Mouse (Mus musculus) kidney, postnatal 25 days (tissue): Measurements from ENCODE around the gene Gap43.
"Not testable (repeated sequence)": the region's sequence is repeated elsewhere in the genome, so short reads cannot be mapped to it uniquely, and the experiment has no call there.

Source experiments
- DNase-seq, 2 experiments: peaks; one replicate each; pipeline ENCODE4 v3.0.0; 2021; ENCODE audit warnings: mixed read lengths in 2 of 2

The Gap43 gene

GRCm38 (mm10) chr16:42340021-42340768 is at the start of gene Gap43:
Gene Gap43 (minus strand): TSS chr16:42340651.
- no peak for DNase-seq

GRCm38 (mm10) chr16:42381328-42381838 is 40.9 kb upstream of the Gap43 start:
- DNase-seq = no peak

- DNase-seq = no peak
Measured at GRCm38 (mm10) chr16:42380641-42381040, 40.2 kb upstream of the Gap43 start.

GRCm38 (mm10) chr16:42370148-42370547 is 29.7 kb upstream of the Gap43 start:
- DNase-seq = no peak

GRCm38 (mm10) chr16:42369346-42369745 is 28.9 kb upstream of the Gap43 start:
- no peak for DNase-seq

- no peak for DNase-seq
Measured at GRCm38 (mm10) chr16:42360061-42360460, 19.6 kb upstream of the Gap43 start.

GRCm38 (mm10) chr16:42358058-42358457 is 17.6 kb upstream of the Gap43 start:
- no peak for DNase-seq

GRCm38 (mm10) chr16:42350076-42350475 is 9.6 kb upstream of the Gap43 start:
- no peak for DNase-seq

GRCm38 (mm10) chr16:42340865-42341264 is 414 bp upstream of the Gap43 start:
- DNase-seq = not testable (repeated sequence)

- no peak for DNase-seq
Measured at GRCm38 (mm10) chr16:42339512-42339911, 939 bp downstream of the Gap43 start.

- no peak for DNase-seq
Measured at GRCm38 (mm10) chr16:42338987-42339386, 1.5 kb downstream of the Gap43 start.

GRCm38 (mm10) chr16:42338342-42338741 is 2.1 kb downstream of the Gap43 start:
- DNase-seq = no peak

GRCm38 (mm10) chr16:42337663-42338062 is 2.8 kb downstream of the Gap43 start:
- no peak for DNase-seq

- DNase-seq = no peak
Measured at GRCm38 (mm10) chr16:42336610-42337009, 3.8 kb downstream of the Gap43 start.

GRCm38 (mm10) chr16:42332321-42332720 is 8.1 kb downstream of the Gap43 start:
- no peak for DNase-seq

- DNase-seq = no peak
Measured at GRCm38 (mm10) chr16:42326191-42326590, 14.3 kb downstream of the Gap43 start.

- no peak for DNase-seq
Measured at GRCm38 (mm10) chr16:42325536-42325935, 14.9 kb downstream of the Gap43 start.

- no peak for DNase-seq
Measured at GRCm38 (mm10) chr16:42319831-42320230, 20.6 kb downstream of the Gap43 start.

- DNase-seq = no peak
Measured at GRCm38 (mm10) chr16:42319365-42319764, 21.1 kb downstream of the Gap43 start.

GRCm38 (mm10) chr16:42312125-42312524 is 28.3 kb downstream of the Gap43 start:
- no peak for DNase-seq

GRCm38 (mm10) chr16:42308761-42309160 is 31.7 kb downstream of the Gap43 start:
- no peak for DNase-seq

GRCm38 (mm10) chr16:42305934-42306701 is 34.3 kb downstream of the Gap43 start:
- no peak for DNase-seq

GRCm38 (mm10) chr16:42303461-42303860 is 37.0 kb downstream of the Gap43 start:
- DNase-seq = no peak

GRCm38 (mm10) chr16:42294481-42294880 is 46.0 kb downstream of the Gap43 start:
- DNase-seq = no peak
